Mouse (Mus musculus) ES-Bruce4 (cell line): ENCODE data around the gene Col6a1.

Source experiments
- CTCF ChIP-seq: IDR thresholded peaks from one replicate; pipeline ENCODE4 v1.8.1; 2011; ENCODE audit warnings: low read depth, low read length
- EP300 ChIP-seq: IDR thresholded peaks from 2 replicates; pipeline ENCODE4 v1.6.1; 2011; ENCODE audit warnings: low read depth, low read length; ENCODE audit not compliant: insufficient read depth
- POLR2A ChIP-seq: IDR thresholded peaks from one replicate; pipeline ENCODE4 v1.8.1; 2011; ENCODE audit warnings: low read length; ENCODE audit not compliant: insufficient read depth

DNA sequence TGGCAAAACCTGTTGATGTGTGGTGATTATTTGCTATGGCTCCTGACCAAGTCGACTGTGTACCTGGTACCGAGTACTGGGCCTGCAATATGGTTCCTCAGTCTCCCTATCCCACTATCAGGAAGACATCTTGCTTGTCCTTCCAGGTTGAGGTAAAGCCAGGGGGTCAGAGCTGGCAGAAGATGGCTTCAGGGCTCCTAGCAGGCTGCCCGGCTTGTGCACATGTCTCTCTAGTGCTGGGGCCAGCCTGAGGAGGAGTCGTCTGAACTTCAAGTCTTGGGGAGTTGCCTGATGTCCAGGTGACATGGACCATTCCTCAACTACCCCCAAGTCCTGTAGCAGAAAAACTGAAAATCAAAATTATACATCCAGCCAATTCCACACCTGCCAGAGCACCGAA, 33.9 kb upstream of the Col6a1 start:
- no peak for TF ChIP-seq POLR2A
- TF ChIP-seq EP300 = no peak
- TF ChIP-seq CTCF = no peak
